Mouse (Mus musculus) gastrocnemius, adult 18-20 months (tissue): Measurements from ENCODE around the gene Abraxas1. TPM values are rescaled to one million over a fixed set of nuclear protein-coding genes. Genes with fewer than 3 reads are reported as not detected.

Experiments used
- DNase-seq: peaks from one replicate; pipeline ENCODE4 v3.0.0; 2021; ENCODE audit warnings: low spot score
- total RNA-seq, 2 experiments: library from RNA; stranded (reverse); gene quantifications; 2 replicates each; pipeline ENCODE4 v1.2.3; 2021

Gene Abraxas1
- total RNA-seq, 2 experiments from 2014 or later, result 4.1 to 4.9 TPM

DNA sequence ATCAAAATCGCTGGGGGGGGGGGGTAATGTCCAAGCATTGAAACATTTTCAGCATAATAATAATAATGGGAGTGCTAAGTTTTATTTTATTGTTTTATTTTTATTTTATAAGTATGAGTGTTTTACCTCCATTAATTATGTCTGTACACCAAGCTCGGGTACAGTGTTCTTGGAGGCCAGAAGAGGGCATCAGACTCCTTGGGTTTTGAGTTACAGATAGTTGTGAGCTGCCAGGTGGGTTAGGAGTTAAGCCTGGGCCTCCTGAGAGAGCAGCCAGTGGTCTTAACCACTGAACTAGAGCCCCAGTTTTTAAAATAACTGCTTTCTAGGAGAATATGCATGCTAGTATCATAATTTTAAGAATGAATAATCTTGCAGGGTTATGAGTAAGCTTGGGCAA, 5.2 kb upstream of the Abraxas1 start:
- DNase-seq, result no peak

- no peak for DNase-seq
Measured at GRCm38 (mm10) chr5:100822826-100823225, 2.1 kb upstream of the Abraxas1 start.

- no peak for DNase-seq
Measured at GRCm38 (mm10) chr5:100821375-100821774, 610 bp upstream of the Abraxas1 start.

GRCm38 (mm10) chr5:100819568-100820480, 941 bp downstream of the Abraxas1 start:
- no peak for DNase-seq

- no peak for DNase-seq
Measured at GRCm38 (mm10) chr5:100818341-100818740, 2.4 kb downstream of the Abraxas1 start.

DNA sequence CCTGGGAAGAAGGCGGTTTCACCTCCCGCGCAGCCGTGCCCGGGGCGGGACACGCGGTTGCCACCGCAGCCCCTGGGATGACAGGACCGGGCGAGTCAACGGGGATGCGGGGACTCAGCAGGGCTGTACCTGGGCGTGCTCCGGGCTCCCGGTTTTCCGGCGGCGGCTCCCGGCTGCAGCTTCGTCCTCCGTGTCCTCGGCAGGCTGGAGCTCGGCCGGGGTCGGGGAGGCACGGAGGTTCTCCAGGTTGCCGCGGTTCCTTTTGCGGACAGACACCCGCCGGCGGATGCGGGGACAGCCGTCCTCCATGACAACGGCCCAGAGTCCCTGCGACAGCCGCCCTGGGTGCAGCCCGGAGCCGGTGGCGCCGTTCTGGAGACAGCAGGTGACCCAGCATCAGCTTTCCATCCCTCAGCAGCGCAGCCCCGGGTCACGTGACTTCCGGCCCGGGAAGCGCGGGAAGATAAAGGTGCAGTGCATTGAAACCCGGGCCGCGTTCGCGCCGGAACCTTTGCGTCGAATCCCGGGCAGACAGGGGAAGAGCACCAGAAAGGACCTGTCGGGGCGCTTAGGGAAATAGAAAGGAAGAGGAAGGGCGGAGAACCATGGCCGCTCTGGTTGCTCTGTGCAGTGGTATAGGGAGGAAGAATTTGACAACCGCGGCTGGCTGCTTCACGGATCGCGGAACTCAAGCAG, 22.5 kb downstream of the Abraxas1 start, which contains the start of the genes Helq and Mrps18c:
Gene Helq, minus strand, starts transcription at position 434 of the 696 bp plus-strand sequence.
Gene Mrps18c, plus strand, starts transcription at position 463 of the 696 bp plus-strand sequence.
- peak; percentile 87 for DNase-seq

- no peak for DNase-seq
Measured at GRCm38 (mm10) chr5:100794084-100794483, 26.7 kb downstream of the Abraxas1 start.

- no peak for DNase-seq
Measured at GRCm38 (mm10) chr5:100792261-100792660, 28.5 kb downstream of the Abraxas1 start.

DNA sequence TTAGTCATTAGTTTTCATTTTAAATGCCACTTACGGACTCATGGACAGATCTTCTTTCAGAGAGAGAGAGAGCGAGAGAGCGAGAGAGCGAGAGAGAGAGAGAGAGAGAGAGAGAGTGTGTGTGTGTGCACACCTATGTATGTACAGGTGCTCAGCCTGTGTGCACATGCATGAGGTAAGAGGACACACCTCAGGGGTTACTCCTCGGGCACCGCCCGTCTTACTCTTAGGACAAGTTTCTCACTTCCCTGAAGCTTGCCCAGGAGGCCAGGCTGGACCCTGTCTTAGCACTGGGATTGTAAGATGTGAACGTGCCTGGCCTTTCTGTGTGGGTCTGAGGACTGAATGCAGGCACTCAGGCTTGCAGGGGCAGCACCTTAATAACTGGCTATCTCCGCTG, 33.2 kb downstream of the Abraxas1 start:
- DNase-seq, result no peak

DNA sequence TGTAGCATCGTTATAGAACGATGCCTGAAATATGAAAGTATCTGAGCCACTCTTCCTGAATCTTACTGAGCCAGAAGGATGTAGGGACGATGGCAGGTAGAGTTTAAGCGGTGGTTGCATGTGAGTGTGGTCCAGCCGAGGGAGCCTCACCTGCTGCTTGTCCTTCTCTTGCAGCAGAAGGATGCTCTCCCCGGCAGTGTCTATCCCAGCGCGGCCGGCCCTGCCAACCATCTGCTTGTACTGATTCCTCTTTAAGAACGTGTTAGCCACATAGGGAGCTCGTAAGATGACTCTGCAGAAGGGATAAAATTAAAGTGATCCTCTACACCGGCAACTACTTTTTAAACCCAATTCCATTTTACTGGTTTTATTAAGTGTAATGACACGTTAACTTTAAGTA, 41.8 kb downstream of the Abraxas1 start:
- no peak for DNase-seq

GRCm38 (mm10) chr5:100776900-100777299, 43.9 kb downstream of the Abraxas1 start:
- DNase-seq, result no peak

- no peak for DNase-seq
Measured at GRCm38 (mm10) chr5:100775778-100776404, 44.9 kb downstream of the Abraxas1 start.

GRCm38 (mm10) chr5:100771575-100771974, 49.2 kb downstream of the Abraxas1 start:
- no peak for DNase-seq

DNA sequence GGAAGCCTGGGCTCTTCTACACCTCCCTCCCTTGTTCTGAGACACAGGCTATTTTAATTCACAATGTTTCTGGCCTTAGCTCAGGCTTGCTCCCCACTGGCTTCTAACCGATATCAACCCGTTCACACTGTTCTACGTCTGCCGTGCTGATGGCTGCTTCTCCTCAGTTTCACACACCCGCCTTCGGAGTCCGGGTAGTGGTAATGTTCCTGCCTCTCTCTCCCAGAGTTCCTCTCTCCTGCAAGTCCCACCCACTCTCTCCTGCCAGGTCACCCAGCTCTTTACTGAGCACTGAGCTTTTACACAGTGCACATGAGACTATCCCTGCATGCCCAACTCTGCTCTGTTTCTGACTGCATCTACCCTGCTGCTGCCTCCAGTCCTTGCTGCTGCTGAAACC, 54.7 kb downstream of the Abraxas1 start:
- DNase-seq, result no peak

- DNase-seq, result no peak
Measured at GRCm38 (mm10) chr5:100761736-100762135, 59.0 kb downstream of the Abraxas1 start.

GRCm38 (mm10) chr5:100760049-100760663, 60.6 kb downstream of the Abraxas1 start:
- DNase-seq, result no peak

DNA sequence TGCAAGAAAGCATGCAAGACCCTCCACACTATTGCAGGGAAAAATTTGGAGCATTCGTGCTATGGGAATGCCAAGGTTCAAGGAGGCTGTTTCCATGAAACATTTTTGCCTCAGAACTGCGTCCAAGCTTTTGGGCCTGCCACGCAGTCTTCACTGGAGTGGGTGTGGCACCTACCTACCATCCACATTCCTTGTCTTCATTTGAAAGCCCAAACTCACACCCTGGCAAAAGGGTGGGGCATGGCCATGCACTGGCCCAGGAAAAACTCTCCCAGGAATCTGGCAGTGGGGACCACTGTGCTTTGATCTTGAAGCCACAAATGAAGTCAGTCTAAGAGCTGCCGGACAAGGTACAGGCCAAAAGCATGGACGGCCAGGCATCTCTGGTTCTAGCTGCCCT, 62.6 kb downstream of the Abraxas1 start:
- DNase-seq, result no peak
